Mouse (Mus musculus) thymus, adult 2 months (tissue): ENCODE results near the gene Gmpr. TPM values are rescaled to one million over a fixed set of nuclear protein-coding genes. Genes with fewer than 3 reads are reported as not detected.

ENCODE experiments used
- DNase-seq: peaks from one replicate; pipeline ENCODE4 v3.0.0; 2021
- H3K27ac ChIP-seq: fragments of 200-500 bp; 2 replicates; pipeline ENCODE4 v1.5.1; 2012; ENCODE audit warnings: low read length, control low read depth; ENCODE audit not compliant: control insufficient read depth, insufficient read depth
- H3K27me3 ChIP-seq: fragments of 200-500 bp; 2 replicates; pipeline ENCODE4 v1.6.1; 2012; ENCODE audit warnings: mild to moderate bottlenecking, low read length, moderate library complexity, mixed read lengths; ENCODE audit not compliant: control insufficient read depth, insufficient read depth
- H3K36me3 ChIP-seq: fragments of 200-500 bp; 2 replicates; pipeline ENCODE4 v1.6.1; 2012; ENCODE audit warnings: mild to moderate bottlenecking, low read length, moderate library complexity; ENCODE audit not compliant: control insufficient read depth, insufficient read depth
- H3K4me1 ChIP-seq: fragments of 200-500 bp; replicated peaks from 2 replicates; pipeline ENCODE4 v1.6.1; 2012; ENCODE audit warnings: low read length; ENCODE audit not compliant: control insufficient read depth, insufficient read depth
- H3K4me3 ChIP-seq: fragments of 200-500 bp; 2 replicates; pipeline ENCODE4 v1.5.1; 2012; ENCODE audit warnings: mild to moderate bottlenecking, low read length, control low read depth, moderate library complexity; ENCODE audit not compliant: control insufficient read depth, insufficient read depth
- CTCF ChIP-seq: fragments of 200-500 bp; IDR thresholded peaks from 2 replicates; pipeline ENCODE4 v1.5.1; 2012; ENCODE audit warnings: mild to moderate bottlenecking, control low read depth, low read length, moderate library complexity, borderline replicate concordance; ENCODE audit not compliant: control insufficient read depth, poor library complexity, insufficient read depth; ENCODE audit errors: extremely low read depth
- POLR2A ChIP-seq: fragments of 200-500 bp; IDR thresholded peaks from 2 replicates; pipeline ENCODE4 v1.6.1; 2012; ENCODE audit warnings: mild to moderate bottlenecking, low read length, control low read depth, moderate library complexity; ENCODE audit not compliant: control insufficient read depth, poor library complexity, insufficient read depth; ENCODE audit errors: extremely low read depth
- WGBS: fragments of 180-500 bp; shearing (Covaris S2); methylation state at CpG from one replicate; pipeline ENCODE4 v1.1.7; 2018; 5-methylcytosine and 5-hydroxymethylcytosine counted together
- polyA plus RNA-seq: library from polyadenylated mRNA; depleted of rRNA; stranded (reverse); fragments of >200 nt; gene quantifications from 2 replicates; pipeline ENCODE4 v1.2.3, GENCODE M21; 2012

Gmpr gene
- polyA plus RNA-seq, 1 experiment: 43.5 TPM

DNA sequence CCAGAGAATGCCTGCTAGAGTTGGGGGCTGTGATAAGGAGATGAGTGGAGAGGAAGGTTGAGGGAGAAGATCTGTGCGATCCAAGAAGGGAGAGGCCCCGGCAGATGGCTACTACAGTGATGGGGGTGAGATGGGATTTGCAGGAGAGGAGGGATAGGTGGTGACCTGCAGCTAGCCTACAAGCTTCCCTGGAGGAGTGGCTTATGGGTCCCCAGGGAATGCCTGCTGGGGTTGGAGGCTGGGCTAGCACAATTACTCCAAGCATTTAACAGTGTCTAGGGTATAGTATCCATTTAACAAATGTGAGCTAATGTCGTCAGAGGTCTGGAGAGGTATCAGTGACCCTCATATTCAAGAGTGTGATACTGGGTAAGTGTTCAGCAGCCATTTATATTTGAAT, 7.9 kb upstream of the Gmpr start:
- no peak overlapping the region for H3K4me3 ChIP-seq
- H3K27me3 ChIP-seq: no peaks in the 10 kb centered on the region
- TF ChIP-seq CTCF (no peak), POLR2A (no peak)
- H3K4me1 ChIP-seq: no peaks in the 10 kb centered on the region
- H3K27ac ChIP-seq: no peak overlapping the region
- WGBS: 93% methylated on average over 3 of the region's 3 CpGs
- no peaks in the 10 kb centered on the region for H3K36me3 ChIP-seq
- no peak for DNase-seq

DNA sequence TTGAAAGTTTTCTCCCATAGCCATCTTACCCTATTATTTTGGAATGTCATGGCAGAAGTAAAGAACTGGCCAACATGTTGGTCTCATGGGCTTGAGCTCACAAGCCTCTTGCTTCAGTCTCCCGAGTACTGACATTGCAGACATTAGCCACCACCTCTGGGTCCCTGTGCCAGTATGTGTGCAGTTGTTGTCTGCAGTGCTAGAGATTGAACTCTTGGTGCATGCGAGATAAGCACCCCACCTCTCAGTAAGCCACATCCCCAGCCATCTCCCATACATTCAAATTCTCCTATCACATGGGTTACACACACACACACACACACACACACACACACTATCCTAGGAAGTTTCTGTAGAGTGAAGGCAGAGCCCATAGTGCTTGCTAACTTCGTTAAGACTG, 7.3 kb upstream of the Gmpr start:
- no peak overlapping the region for H3K27ac ChIP-seq
- H3K4me1 ChIP-seq: no peaks in the 10 kb centered on the region
- no peaks in the 10 kb centered on the region for H3K36me3 ChIP-seq
- no peak for DNase-seq
- no peak overlapping the region for H3K4me3 ChIP-seq
- 91% methylated on average over 3 of the region's 3 CpGs for WGBS
- TF ChIP-seq POLR2A (no peak), CTCF (no peak)
- H3K27me3 ChIP-seq: no peaks in the 10 kb centered on the region

DNA sequence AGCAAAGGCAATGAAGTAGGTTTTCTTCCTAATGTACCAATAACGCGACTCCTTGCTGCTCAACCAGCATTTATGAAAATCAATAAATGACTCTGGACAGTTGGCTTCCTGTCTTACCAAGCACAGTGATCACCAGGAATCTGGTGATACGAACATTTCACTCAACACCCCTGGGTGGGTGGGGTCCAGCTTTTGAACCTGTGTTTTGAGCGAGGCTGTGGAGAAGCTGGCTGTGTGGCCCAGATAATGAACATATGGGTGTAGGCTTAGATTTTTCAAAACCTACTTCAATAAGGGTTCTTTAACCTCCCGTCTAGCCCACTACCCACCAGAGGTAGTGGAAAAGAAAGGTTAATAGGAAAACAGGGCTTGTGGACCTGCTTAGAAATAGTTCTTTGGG, 4.5 kb upstream of the Gmpr start:
- no peak overlapping the region for H3K27ac ChIP-seq
- DNase-seq: no peak
- TF ChIP-seq POLR2A (no peak), CTCF (no peak)
- H3K36me3 ChIP-seq: no peaks in the 10 kb centered on the region
- H3K4me3 ChIP-seq: no peak overlapping the region
- no peaks in the 10 kb centered on the region for H3K27me3 ChIP-seq
- peaks cover 3% of the 10 kb centered on the region for H3K4me1 ChIP-seq
- 93% methylated on average over 5 of the region's 5 CpGs for WGBS

DNA sequence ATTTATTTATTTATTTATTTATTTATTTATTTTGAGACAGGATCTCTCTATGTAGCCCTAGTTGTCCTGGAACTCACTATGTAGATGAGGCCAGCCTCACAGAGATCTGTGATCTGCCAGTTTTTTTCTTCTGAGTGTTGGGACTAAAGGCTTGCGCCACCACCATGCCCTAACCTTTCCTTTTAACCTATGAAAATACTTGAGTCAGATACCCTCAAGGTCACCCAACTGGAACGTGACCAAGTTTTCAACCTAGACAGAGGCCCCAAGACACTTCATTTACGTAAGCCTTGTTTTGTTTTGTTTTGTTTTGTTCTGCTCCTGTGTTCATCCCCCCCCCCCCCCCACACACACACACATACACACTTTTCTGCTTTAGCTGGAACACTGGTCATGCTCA, 1.7 kb upstream of the Gmpr start:
- Histone ChIP-seq H3K4me1 (peaks cover 13% of the 10 kb centered on the region), H3K27me3 (no peaks in the 10 kb centered on the region), H3K27ac (no peak overlapping the region), H3K36me3 (no peaks in the 10 kb centered on the region), H3K4me3 (no peak overlapping the region)
- TF ChIP-seq CTCF (no peak), POLR2A (no peak)
- WGBS: 97% methylated on average over 3 of the region's 3 CpGs
- no peak for DNase-seq

DNA sequence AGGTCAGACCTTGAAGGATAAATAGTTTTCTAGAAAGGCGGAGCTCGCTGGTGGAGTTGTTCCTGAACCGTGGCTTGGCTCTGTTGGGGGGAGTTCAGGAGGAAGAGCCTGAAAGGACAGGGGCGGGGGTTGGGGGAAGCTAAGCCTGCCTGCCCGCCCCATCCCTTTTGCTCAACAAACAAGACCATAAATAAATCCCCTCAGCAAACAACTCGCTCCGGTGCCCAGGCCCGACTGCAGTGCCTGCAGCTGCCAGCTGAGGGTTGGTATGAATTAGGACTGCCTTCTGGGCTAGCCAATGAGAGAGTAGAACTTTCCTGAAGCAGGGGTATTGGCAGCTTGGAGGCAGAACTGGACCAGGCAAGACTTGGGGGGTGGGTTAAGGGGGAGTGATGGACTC, 1.3 kb downstream of the Gmpr start:
- peak overlapping the region; percentile 53 for H3K4me3 ChIP-seq
- H3K27ac ChIP-seq: no peak overlapping the region; the same call in 1 of the 2 replicates
- TF ChIP-seq CTCF (no peak), POLR2A (no peak)

DNA sequence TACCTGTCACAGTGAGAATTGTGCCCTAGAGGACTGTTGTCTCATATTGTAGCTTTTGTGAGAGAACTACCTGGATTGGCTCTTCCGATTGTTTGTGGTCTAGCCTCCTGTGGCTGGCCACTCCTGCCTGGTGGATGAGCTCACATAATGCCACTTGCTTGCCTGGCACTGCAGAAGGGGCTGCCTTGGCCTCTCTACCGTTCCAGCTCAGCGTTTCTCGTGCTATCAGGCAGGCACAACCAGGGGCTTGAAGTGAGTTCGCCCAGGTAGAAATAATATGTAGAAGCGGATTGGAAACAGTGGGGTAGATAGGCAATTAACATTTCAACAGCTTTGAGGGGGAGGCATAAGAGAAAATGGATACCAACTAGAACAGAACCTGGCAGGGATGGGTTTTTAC, 2.1 kb downstream of the Gmpr start:
- WGBS: 85% methylated on average over 6 of the region's 6 CpGs
- DNase-seq: no peak
- Histone ChIP-seq H3K4me3 (no peak overlapping the region), H3K36me3 (no peaks in the 10 kb centered on the region), H3K27me3 (no peaks in the 10 kb centered on the region), H3K27ac (no peak overlapping the region), H3K4me1 (peaks cover 27% of the 10 kb centered on the region)
- TF ChIP-seq POLR2A (no peak), CTCF (no peak)

More for the DNA sequence above, 1.3 kb downstream of the Gmpr start:
- peaks cover 20% of the 10 kb centered on the region for H3K4me1 ChIP-seq
- H3K36me3 ChIP-seq: no peaks in the 10 kb centered on the region
- 8% methylated on average over 8 of the region's 8 CpGs for WGBS
- DNase-seq: peak; percentile 25
- no peaks in the 10 kb centered on the region for H3K27me3 ChIP-seq
